Mouse (Mus musculus) intestine, postnatal 0 days (tissue): ENCODE measurements around the gene Herc3. TPM values are rescaled to one million over a fixed set of nuclear protein-coding genes. Genes with fewer than 3 reads are reported as not detected.

Experiments
- ATAC-seq: fragments of 200-750 bp; cut with Nextera tagmentation; 2 replicates; pipeline ENCODE4 v1.8.0; 2017; ENCODE audit warnings: mild to moderate bottlenecking, moderate TSS enrichment, moderate library complexity
- H3K27ac ChIP-seq: fragments of 300-500 bp; sonication (generic); 2 replicates; pipeline ENCODE4 v1.5.1; 2014; ENCODE audit warnings: mild to moderate bottlenecking, low read depth, low read length, moderate library complexity
- H3K27me3 ChIP-seq: fragments of 300-500 bp; sonication (generic); replicated peaks from 2 replicates; pipeline ENCODE4 v1.6.1; 2014; ENCODE audit warnings: low read length, mixed read lengths; ENCODE audit not compliant: control insufficient read depth, insufficient read depth
- H3K36me3 ChIP-seq: fragments of 300-500 bp; sonication (generic); 2 replicates; pipeline ENCODE4 v1.6.1; 2014; ENCODE audit warnings: mild to moderate bottlenecking, moderate library complexity; ENCODE audit not compliant: control insufficient read depth, insufficient read depth
- H3K4me1 ChIP-seq: fragments of 300-500 bp; sonication (generic); replicated peaks from 2 replicates; pipeline ENCODE4 v1.6.1; 2014; ENCODE audit warnings: antibody characterized with exemption, low read length, mixed read lengths; ENCODE audit not compliant: control insufficient read depth, insufficient read depth
- H3K4me2 ChIP-seq: fragments of 300-500 bp; sonication (generic); replicated peaks from 2 replicates; pipeline ENCODE4 v1.6.1; 2014; ENCODE audit warnings: low read depth, mild to moderate bottlenecking, moderate library complexity
- H3K4me3 ChIP-seq: fragments of 300-500 bp; sonication (generic); 2 replicates; pipeline ENCODE4 v1.5.1; 2014; ENCODE audit warnings: low read depth, low read length
- H3K9ac ChIP-seq: fragments of 300-500 bp; sonication (generic); 2 replicates; pipeline ENCODE4 v1.6.1; 2014; ENCODE audit warnings: mild to moderate bottlenecking, low read depth, low read length
- H3K9me3 ChIP-seq: fragments of 300-500 bp; sonication (generic); 2 replicates; pipeline ENCODE4 v1.6.1; 2016; ENCODE audit warnings: mixed run types; ENCODE audit not compliant: control insufficient read depth
- CTCF ChIP-seq: sonication (generic); IDR thresholded peaks from 2 replicates; pipeline ENCODE4 v1.5.1; 2016; ENCODE audit warnings: low read depth, mild to moderate bottlenecking, control low read depth, antibody characterized with exemption, moderate library complexity
- WGBS: fragments of 180-500 bp; shearing (Covaris S2); extraction: QIAGEN DNeasy Blood & Tissue Kit; methylation state at CpG from one replicate; pipeline ENCODE4 v1.1.7; 2014; 5-methylcytosine and 5-hydroxymethylcytosine counted together
- polyA plus RNA-seq: library from polyadenylated mRNA; unstranded; fragments of >200 nt; fragmentation: Nextera tagmentation; extraction: Ambion mirVana; gene quantifications from 2 replicates; pipeline ENCODE4 v1.2.1, GENCODE M21; 2015

Gene Herc3
- polyA plus RNA-seq, 1 experiment from 2014 or later: 14.3 TPM

- H3K4me3 ChIP-seq: no peak overlapping the region
- H3K36me3 ChIP-seq: peaks cover 6% of the 10 kb centered on the region; the same call in 1 of the 2 replicates
- no peak for ATAC-seq
- TF ChIP-seq CTCF: peak; percentile 65
- H3K4me2 ChIP-seq: no peak overlapping the region
- H3K9me3 ChIP-seq: no peaks in the 10 kb centered on the region
- H3K27me3 ChIP-seq: no peaks in the 10 kb centered on the region
- H3K4me1 ChIP-seq: no peaks in the 10 kb centered on the region
- H3K27ac ChIP-seq: no peak overlapping the region
- no peak overlapping the region for H3K9ac ChIP-seq
- WGBS: 40% methylated on average over 3 of the region's 3 CpGs
Measured at GRCm38 (mm10) chr6:58921623-58922022, 90.4 kb downstream of the Herc3 start.

GRCm38 (mm10) chr6:58922511-58922910 lies 91.2 kb downstream of the Herc3 start:
- no peaks in the 10 kb centered on the region for H3K9me3 ChIP-seq
- H3K9ac ChIP-seq: no peak overlapping the region
- H3K27me3 ChIP-seq: no peaks in the 10 kb centered on the region
- H3K36me3 ChIP-seq: peaks cover 5% of the 10 kb centered on the region; the same call in 1 of the 2 replicates
- TF ChIP-seq CTCF: no peak
- ATAC-seq: no peak
- no peak overlapping the region for H3K27ac ChIP-seq
- no peak overlapping the region for H3K4me3 ChIP-seq
- H3K4me1 ChIP-seq: no peaks in the 10 kb centered on the region
- WGBS: 75% methylated on average over 5 of the region's 5 CpGs
- no peak overlapping the region for H3K4me2 ChIP-seq

GRCm38 (mm10) chr6:58927881-58928280 lies 96.6 kb downstream of the Herc3 start:
- H3K36me3 ChIP-seq: no peaks in the 10 kb centered on the region
- 78% methylated on average over 2 of the region's 2 CpGs for WGBS
- no peaks in the 10 kb centered on the region for H3K27me3 ChIP-seq
- no peak overlapping the region for H3K4me2 ChIP-seq
- H3K4me3 ChIP-seq: no peak overlapping the region
- H3K27ac ChIP-seq: no peak overlapping the region
- no peak overlapping the region for H3K9ac ChIP-seq
- H3K4me1 ChIP-seq: no peaks in the 10 kb centered on the region
- H3K9me3 ChIP-seq: no peaks in the 10 kb centered on the region
- no peak for ATAC-seq
- TF ChIP-seq CTCF: no peak

GRCm38 (mm10) chr6:58929911-58930431 lies 98.7 kb downstream of the Herc3 start:
- no peak overlapping the region for H3K4me2 ChIP-seq
- no peak overlapping the region for H3K4me3 ChIP-seq
- 85% methylated on average over 9 of the region's 9 CpGs for WGBS
- no peaks in the 10 kb centered on the region for H3K9me3 ChIP-seq
- no peaks in the 10 kb centered on the region for H3K27me3 ChIP-seq
- H3K4me1 ChIP-seq: no peaks in the 10 kb centered on the region
- no peak overlapping the region for H3K27ac ChIP-seq
- no peak overlapping the region for H3K9ac ChIP-seq
- ATAC-seq: no peak
- no peak for TF ChIP-seq CTCF
- H3K36me3 ChIP-seq: 0 out of 2 replicates have a peak, but pooled peaks cover 6% of the 10 kb centered on the region

GRCm38 (mm10) chr6:58931149-58931548 lies 99.9 kb downstream of the Herc3 start:
- H3K9me3 ChIP-seq: no peaks in the 10 kb centered on the region
- no peak for TF ChIP-seq CTCF
- no peak overlapping the region for H3K4me3 ChIP-seq
- H3K4me2 ChIP-seq: no peak overlapping the region
- H3K9ac ChIP-seq: no peak overlapping the region
- no peaks in the 10 kb centered on the region for H3K4me1 ChIP-seq
- H3K36me3 ChIP-seq: 0 out of 2 replicates have a peak, but pooled peaks cover 11% of the 10 kb centered on the region
- H3K27ac ChIP-seq: no peak overlapping the region
- 91% methylated on average over 4 of the region's 4 CpGs for WGBS
- no peaks in the 10 kb centered on the region for H3K27me3 ChIP-seq
- no peak for ATAC-seq

GRCm38 (mm10) chr6:58932515-58933188 lies 101.4 kb downstream of the Herc3 start:
- no peak overlapping the region for H3K27ac ChIP-seq
- 81% methylated on average over 12 of the region's 12 CpGs for WGBS
- 0 out of 2 replicates have a peak, but pooled peaks cover 19% of the 10 kb centered on the region for H3K36me3 ChIP-seq
- no peaks in the 10 kb centered on the region for H3K27me3 ChIP-seq
- H3K4me2 ChIP-seq: no peak overlapping the region
- TF ChIP-seq CTCF: no peak
- no peak for ATAC-seq
- H3K4me3 ChIP-seq: no peak overlapping the region
- no peak overlapping the region for H3K9ac ChIP-seq
- no peaks in the 10 kb centered on the region for H3K9me3 ChIP-seq
- H3K4me1 ChIP-seq: no peaks in the 10 kb centered on the region
